Mouse (Mus musculus): ENCODE data around the gene BC147527.
"Not testable (repeated sequence)": the region's sequence is repeated elsewhere in the genome, so short reads cannot be mapped to it uniquely, and the experiment has no call there.

- not testable (repeated sequence) for TF ChIP-seq CTCF (IDR thresholded peaks at IDR 0.05; ENCODE audit: low read depth); EP300 (optimal IDR thresholded peaks at IDR 0.05)
Measured at GRCm38 (mm10) chr13:120316578-120316977, 16.4 kb downstream of the BC147527 start, which contains the start of gene Tcstv3.
